Mouse (Mus musculus) urinary bladder, adult 18-20 months (tissue): ENCODE results near the gene Gm45716.

Experiments
- DNase-seq, 2 experiments: peaks; one replicate each; pipeline ENCODE4 v3.0.0; 2022; ENCODE audit warnings: low spot score in 2 of 2, mixed read lengths in 2 of 2

Gene Gm45716

DNA sequence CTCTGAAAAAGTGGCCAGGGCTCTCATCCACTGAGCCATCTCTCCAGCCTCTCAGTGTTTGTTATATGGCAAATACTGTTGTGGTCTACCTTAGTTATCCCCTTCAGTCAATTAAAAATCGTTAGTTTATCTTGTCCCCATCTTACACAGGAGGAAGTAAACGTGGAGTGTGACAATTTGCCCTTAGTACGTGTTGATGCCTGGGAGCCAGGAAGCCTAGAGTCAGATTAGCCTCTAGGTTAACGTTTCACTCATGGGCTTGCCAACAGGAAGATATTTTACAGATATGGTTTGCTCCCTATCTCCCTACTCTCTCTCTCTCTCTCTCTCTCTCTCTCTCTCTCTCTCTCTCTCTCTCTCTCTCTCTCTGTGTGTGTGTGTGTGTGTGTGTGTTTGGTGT lies 95.7 kb downstream of the Gm45716 start:
- DNase-seq = no peak

DNA sequence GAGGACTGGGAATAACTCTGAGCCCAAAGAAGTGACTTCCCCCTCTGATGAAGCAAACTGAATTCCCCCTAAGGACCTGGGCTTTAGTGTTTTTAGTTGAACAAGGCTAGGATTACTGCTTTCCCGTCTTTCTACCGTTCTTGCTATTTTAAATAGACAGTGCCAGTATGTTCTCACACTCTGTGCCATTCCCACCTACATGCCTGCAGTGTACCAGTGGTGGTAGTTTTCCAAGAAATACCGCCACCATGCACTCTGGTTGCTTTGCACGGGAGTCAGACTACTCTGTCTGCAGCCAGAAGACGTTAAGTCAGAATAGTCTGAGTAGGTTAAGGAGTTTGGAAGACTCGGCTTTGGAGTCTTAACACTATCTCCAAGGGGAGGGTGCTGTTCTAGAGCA lies 96.1 kb downstream of the Gm45716 start:
- no peak for DNase-seq

- no peak for DNase-seq
These were observed 96.6 kb downstream of the Gm45716 start for GRCm38 (mm10) chr11:90284079-90284478.

DNA sequence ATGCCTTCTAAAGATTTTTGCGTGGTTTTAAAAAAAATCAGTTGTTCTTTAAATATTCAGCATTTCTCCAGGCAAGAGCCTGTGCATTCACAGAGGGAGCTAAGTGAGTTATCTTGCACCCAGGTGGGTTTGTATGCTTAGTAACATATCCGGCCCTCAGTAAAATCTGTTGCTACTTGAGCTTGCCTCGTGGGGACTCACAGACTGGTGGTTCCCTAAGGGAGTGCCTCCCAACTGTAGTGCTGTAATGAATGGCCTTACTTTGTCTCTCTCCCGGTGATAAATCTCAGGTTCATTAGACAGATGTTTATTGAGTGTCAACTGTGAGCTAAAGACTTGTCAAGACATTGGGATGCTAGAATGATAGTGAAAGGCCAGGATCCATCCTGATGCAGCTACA lies 97.1 kb downstream of the Gm45716 start:
- DNase-seq = no peak

DNA sequence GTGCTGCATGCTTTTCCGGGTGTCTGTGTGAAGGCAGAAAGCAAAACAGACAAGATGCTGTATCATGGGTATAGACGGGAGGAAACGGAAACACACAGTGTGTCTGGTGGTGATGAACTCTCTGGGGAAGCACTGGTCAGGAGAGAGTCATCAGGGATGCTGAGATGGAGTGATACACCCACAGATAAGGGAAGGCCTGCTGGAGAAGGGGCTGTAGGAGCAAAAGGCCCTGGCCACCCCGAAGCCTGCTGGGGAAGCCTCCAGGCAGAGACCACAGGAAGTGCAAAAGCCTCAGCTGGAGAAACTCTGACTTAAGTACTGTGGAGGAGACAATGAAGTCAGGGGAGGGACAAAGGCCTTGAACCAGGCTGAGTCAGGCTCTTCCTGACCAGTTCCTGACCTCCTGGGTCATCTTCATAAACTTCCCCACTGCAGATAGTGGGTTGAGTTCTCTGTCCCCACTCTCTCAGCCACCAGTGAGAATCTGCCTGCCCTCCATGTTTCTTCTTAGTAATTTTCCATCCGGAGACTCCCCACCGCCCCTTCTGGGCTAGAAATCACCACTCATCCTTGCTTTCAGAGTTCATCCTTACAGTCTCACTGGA lies 99.2 kb downstream of the Gm45716 start:
- DNase-seq = no peak

DNA sequence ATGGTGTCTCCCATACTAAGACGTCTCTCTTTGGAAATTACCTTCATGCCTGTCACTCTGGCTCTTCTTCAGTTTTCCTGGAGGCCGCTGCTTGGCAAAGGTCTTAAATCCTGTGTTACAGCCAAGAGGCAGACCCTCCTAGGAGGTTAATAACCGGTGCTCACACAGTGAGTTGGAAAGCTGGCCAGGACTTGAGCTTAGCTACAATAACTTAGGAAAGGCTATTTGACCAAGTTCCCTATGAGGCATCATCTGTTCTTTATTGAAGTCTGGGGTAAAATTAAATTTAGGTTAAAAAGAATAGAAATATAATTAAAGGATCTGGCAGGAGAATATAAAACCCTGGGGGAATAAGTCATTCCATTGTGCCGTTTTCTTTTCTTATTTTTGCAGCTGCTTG lies 103.7 kb downstream of the Gm45716 start:
- no peak for DNase-seq

DNA sequence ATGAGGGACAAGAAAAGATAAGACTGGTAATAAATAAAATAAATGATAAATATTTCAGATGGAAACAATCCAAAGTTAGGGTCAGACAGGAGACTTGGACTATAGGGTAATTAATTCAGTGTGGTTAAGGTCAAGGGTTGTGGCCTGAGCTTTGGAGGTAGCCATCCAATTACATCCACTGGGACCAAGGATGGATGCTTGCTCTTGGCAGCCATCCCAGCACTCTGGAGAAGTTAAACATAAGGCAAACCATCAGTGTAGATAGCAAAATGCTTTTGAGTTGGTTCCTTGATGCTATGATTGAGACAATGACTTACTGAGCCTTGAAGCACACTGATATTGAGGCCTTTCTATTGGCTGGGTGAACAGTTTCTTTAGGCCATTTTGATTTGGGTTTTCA lies 105.3 kb downstream of the Gm45716 start:
- no peak for DNase-seq

DNA sequence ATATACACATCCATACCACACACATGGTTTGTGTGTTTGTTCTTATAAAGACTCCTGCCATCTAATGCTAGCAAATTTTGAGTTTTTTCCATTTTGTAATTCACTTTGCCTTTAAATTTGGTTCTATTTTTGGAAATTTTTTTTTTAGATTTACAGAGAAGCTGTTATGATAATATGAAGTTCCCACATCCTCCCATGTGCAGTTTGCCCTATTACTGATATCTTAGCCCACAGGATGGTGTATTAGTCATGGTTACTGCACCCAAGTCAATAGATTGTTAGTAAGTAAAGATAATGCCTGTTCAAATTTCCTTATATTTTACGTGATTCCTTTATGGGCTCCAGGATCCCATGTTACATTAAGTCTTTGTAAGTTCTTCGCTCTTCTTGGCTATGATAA lies 107.1 kb downstream of the Gm45716 start:
- no peak for DNase-seq
